Mouse (Mus musculus) retina, adult 2 months (tissue): ENCODE data around the gene Gon7.

Source experiments
- DNase-seq: peaks from one replicate; pipeline ENCODE4 v3.0.0-alpha.2; 2012; ENCODE audit warnings: low read depth, low spot score

The Gon7 gene

GRCm38 (mm10) chr12:102706833-102707463, 50.7 kb downstream of the Gon7 start:
- DNase-seq, result no peak

- no peak for DNase-seq
These were observed 51.5 kb downstream of the Gon7 start for GRCm38 (mm10) chr12:102705906-102706640.

GRCm38 (mm10) chr12:102705216-102705871, 52.3 kb downstream of the Gon7 start:
- DNase-seq, result peak; percentile 71

GRCm38 (mm10) chr12:102704457-102705198, 53.0 kb downstream of the Gon7 start, which contains the start of gene Itpk1:
Gene Itpk1, minus strand, starts transcription at chr12:102704930.
- no peak for DNase-seq

GRCm38 (mm10) chr12:102703921-102704408, 53.6 kb downstream of the Gon7 start:
- no peak for DNase-seq

GRCm38 (mm10) chr12:102703441-102703840, 54.2 kb downstream of the Gon7 start:
- DNase-seq, result no peak
